Mouse (Mus musculus) lung, postnatal 14 days (tissue): ENCODE results near the gene Cdh6.

Experiments
- DNase-seq: peaks from one replicate; pipeline ENCODE4 v3.0.0; 2021

Cdh6 gene

GRCm38 (mm10) chr15:13173071-13173778, at the start of gene Cdh6:
TSS of gene Cdh6 (minus strand) at chr15:13173675.
- DNase-seq, result peak; percentile 4

GRCm38 (mm10) chr15:13219727-13220454, 46.4 kb upstream of the Cdh6 start:
- no peak for DNase-seq

GRCm38 (mm10) chr15:13217800-13218199, 44.3 kb upstream of the Cdh6 start:
- no peak for DNase-seq

- no peak for DNase-seq
These were observed 43.7 kb upstream of the Cdh6 start for GRCm38 (mm10) chr15:13217161-13217560.

GRCm38 (mm10) chr15:13212956-13213355, 39.5 kb upstream of the Cdh6 start:
- no peak for DNase-seq

GRCm38 (mm10) chr15:13212027-13212685, 38.7 kb upstream of the Cdh6 start:
- no peak for DNase-seq

GRCm38 (mm10) chr15:13210186-13210585, 36.7 kb upstream of the Cdh6 start:
- DNase-seq, result no peak

GRCm38 (mm10) chr15:13208716-13209115, 35.2 kb upstream of the Cdh6 start:
- DNase-seq, result no peak

- DNase-seq, result no peak
These were observed 22.8 kb upstream of the Cdh6 start for GRCm38 (mm10) chr15:13196237-13196636.

- no peak for DNase-seq
These were observed 20.6 kb upstream of the Cdh6 start for GRCm38 (mm10) chr15:13194048-13194447.

- DNase-seq, result no peak
These were observed 19.6 kb upstream of the Cdh6 start for GRCm38 (mm10) chr15:13193076-13193475.

- DNase-seq, result no peak
These were observed 10.2 kb upstream of the Cdh6 start for GRCm38 (mm10) chr15:13183661-13184060.

GRCm38 (mm10) chr15:13181430-13181829, 8.0 kb upstream of the Cdh6 start:
- DNase-seq, result no peak

GRCm38 (mm10) chr15:13181014-13181413, 7.5 kb upstream of the Cdh6 start:
- peak; percentile 21 for DNase-seq

GRCm38 (mm10) chr15:13175978-13176377, 2.5 kb upstream of the Cdh6 start:
- DNase-seq, result no peak

- no peak for DNase-seq
These were observed 1.1 kb upstream of the Cdh6 start for GRCm38 (mm10) chr15:13174618-13174980.

- DNase-seq, result no peak
These were observed 554 bp upstream of the Cdh6 start for GRCm38 (mm10) chr15:13173840-13174617.

- no peak for DNase-seq
These were observed 957 bp downstream of the Cdh6 start for GRCm38 (mm10) chr15:13172365-13173070.

GRCm38 (mm10) chr15:13171486-13172364, 1.8 kb downstream of the Cdh6 start:
- DNase-seq, result no peak

- no peak for DNase-seq
These were observed 8.2 kb downstream of the Cdh6 start for GRCm38 (mm10) chr15:13165094-13165885.

GRCm38 (mm10) chr15:13155820-13156219, 17.7 kb downstream of the Cdh6 start:
- DNase-seq, result no peak
